Mouse (Mus musculus): ENCODE results near the gene G0s2. TPM values are rescaled to one million over a fixed set of nuclear protein-coding genes. Genes with fewer than 3 reads are reported as not detected.
"Not testable (repeated sequence)": the region's sequence is repeated elsewhere in the genome, so short reads cannot be mapped to it uniquely, and the experiment has no call there.

The G0s2 gene
- total RNA-seq, 2 experiments from 2014 or later = 43.4 to 57.3 TPM

DNA sequence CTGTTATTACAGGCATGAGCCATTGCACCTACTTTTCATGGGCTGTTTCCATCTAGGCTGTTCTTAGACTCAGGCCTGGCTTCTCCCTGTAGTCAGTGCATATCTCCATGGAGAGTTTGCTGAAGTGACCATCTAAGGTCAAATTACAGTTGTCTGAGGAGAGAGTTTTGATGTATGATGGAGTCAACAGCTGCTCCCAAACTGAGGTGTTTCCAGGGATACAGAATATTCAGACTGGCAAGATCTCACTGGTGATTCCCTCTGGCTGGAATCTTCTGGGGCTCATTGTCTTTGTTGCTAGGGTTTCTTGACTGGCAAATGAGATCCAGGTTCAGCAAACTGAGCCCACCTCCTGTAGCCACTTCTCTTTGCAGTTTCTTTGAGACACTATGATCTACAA, 17.7 kb upstream of the G0s2 start:
- DNase-seq = no peak
- intact Hi-C loops (cut with DNase I) = no loop called here

DNA sequence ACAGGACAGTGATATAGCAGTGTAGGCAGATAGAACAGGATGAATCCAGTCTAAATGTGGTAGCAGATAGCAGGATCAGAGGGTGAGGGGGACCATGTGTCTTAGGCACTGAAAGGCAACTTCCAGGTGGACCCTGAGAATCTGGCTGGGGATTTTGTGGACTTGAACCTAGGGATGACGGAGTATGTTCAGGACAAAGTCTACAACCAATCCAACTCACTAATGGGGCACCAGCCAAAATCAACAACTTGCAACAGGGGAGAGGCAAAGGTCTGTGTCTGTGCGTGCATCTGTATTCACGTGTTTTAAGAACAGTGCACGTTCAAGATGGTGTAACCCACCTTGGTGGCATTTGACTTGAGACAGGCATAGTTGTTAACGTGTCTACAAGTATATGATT, 16.9 kb upstream of the G0s2 start:
- intact Hi-C loops (cut with DNase I) = no loop called here
- no peak for DNase-seq

DNA sequence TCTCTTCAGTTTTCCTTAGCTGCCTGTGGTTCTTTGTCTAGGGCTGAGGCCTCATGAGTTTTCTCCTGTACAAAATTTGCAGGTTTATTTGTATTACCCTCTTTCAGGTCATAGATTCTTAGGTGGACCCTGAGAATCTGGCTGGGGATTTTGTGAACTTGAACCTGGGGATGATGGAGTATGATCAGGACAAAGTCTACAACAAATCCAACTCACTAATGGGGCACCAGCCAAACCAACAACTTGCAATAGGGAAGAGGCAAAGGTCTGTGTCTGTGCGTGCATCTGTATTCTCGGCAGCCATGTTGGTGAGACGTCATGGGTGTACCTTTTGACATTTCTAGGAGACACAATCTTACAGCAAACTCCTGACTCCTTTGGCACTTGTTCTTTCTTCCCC, 16.1 kb upstream of the G0s2 start:
- no peak for DNase-seq
- intact Hi-C loops (cut with DNase I) = no loop called here

DNA sequence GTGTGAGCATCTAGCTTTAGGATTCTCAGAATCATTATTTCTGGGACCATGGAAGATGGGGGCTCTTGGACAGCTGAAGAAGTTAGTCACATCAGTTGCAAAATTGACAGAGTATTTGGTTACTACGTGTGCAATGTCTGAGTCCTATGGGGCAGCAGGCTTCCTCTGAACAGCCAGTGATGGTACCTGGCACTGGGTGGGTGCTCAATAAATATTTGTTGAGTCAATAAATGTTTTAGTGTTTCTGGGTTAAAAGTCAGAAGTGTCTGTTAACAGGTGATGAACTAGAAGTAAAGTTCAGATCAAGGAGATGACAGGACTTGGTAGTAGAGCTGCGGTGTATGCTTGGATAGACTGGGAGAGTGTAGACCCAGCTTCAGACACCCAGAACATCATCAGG, 14.6 kb upstream of the G0s2 start:
- DNase-seq = no peak
- intact Hi-C loops (cut with DNase I) = no loop called here

DNA sequence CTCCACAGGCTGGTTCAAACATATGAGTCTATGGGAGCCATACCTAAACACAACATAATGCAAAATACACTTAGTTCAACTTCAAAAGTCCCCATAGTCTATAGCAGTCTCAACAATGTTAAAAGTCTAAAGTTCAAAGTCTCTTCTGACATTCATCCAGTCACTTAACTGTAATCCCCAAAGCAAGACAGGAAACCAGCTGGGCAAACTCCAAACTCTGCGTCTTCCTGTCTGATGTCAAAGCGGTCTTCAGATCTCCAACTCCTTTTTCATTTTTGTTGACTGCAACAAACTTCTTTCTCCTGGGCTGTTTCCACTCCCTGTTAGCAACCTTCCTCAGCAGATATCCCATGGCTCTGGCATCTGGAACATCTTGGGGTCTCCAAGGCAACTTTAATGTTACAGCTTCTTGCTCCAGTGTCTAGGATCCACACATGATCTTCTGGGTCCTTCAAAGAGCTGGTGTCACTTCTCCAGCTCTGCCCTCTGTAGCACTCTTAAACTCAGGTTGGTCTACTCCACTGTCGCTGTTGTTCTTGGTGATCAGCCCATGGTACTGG, 12.8 kb upstream of the G0s2 start:
- intact Hi-C loops (cut with DNase I); DNase-seq: not testable (repeated sequence)

DNA sequence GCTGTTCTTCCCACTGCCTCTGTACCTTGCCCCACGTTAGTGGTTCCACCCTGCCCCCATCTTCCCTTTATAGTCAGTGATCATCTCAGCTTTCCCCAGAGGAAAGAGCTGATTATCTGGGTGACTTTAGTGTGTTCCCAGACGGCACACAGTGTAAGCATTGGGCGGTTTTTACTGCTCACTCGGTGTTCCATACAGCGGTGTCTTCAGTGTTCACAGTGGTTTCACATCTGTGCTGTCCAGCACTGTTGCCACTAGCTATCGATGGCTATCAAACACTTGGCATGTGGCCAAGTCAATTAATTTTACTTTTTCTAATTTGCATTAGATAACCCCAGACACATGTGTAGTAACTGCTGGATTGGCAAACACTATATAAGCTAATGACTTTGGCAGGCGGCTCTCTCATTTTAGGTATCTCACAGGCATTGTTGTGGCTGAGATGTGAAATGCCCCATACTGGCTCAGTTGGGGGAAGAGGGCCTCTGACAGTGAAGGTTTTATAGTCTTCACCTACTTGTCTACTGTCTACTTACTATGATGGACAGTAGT, 11.3 kb upstream of the G0s2 start:
- DNase-seq = no peak
- intact Hi-C loops (cut with DNase I) = no loop called here

DNA sequence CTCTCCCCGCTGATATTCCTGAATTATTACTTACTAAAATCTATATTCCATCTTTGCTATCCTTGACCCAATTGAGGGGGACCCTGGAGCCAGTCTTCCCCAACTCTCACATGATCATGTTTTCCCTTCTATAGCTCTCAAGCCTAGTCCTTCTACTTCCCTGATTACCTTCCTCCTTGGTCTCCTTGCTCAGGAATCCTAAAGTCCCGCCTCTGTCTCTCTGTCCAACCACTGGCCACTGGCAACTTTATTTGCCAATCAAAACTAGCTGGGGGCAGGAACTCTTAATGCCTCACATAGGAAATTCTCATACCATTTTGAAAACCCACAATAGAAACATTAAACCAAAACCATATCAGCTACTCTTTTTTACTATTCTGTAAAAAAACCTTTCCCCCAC, 8.3 kb upstream of the G0s2 start:
- intact Hi-C loops (cut with DNase I) = no loop called here
- DNase-seq = no peak

DNA sequence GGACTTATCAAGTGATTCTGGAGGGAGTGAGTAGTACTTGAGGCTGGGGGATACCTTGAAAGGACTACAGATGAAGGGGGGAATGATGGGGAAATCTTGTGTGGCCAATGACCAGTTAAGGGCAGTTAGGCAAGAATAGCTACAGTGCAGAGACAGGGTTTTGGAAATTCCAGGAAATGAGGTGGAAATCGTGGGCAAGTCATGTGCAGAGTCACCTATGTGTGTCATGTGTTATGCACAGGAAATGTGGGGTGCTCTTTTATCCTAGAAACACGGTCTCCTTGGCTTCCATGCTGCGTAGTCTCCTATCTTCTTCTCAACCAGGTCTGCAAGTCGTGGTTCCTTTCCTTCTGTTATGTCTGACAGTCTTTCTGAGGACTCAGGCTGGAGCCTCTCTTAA, 6.5 kb upstream of the G0s2 start:
- DNase-seq = no peak
- intact Hi-C loops (cut with DNase I) = no loop called here

DNA sequence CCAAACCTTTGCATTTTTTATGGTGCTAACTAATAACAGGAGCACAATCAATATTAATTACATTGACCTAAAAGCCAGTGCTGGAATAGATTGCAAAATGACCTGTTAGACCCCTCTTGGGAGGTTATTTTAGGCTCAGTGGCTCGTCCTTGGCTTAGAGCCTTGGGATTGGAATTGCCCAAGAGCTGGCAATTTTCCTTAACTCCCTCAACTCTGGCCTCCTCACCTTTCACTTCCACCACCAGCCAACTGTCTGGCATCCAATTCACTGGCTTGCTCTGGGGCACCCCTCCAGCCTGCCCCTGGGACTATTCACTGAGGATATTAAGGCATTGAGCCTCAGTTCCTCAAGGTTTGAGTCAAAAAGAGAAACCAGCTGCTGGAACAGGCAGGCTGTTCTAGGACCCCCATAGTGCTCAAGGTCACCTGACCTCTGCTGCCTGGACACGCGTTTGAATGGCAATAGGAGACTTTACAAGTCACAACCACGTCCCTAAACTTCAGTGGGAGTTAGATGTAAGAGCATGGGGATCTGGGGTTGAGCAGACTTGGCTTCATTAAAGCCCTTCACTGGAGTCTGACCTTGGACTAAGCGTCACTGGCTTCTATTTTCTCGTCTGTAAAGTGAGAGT, 5.5 kb upstream of the G0s2 start:
- peak in 1 of 2 experiments; percentile 23 for DNase-seq
- intact Hi-C loops (cut with DNase I) = no loop called here

DNA sequence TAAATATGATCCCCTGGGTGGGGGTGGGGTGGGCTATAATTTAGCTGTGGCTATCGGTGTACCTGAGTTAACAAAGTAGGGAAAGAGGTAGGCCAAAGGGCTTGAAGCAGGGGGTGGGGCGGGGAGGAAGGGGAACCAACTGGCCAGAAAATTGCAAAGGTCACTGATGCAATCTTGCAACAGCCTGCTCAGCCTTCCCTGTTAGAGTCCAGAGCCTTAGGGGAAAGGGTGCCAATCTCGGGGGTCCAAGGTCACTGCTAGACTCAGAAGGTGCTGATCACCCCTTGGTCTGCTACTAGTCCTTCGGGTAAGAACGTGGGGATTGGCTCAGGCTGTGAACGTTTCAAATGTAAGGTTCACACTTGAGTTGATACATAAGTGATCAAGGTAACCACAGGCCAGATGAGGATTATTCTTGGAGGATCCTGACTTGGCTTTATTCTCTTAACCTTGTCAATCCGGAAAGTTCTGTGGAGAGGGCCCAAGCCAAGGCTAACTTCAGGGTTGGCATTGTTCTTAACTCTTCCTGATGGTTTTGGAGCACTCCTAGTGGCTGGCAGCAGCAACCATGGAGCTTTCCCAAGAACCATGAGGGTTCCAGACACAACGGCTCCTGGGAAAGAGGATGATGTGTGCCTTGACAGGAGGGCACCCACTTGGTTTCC, 1.5 kb upstream of the G0s2 start:
- intact Hi-C loops (cut with DNase I) = no loop called here
- DNase-seq = no peak

DNA sequence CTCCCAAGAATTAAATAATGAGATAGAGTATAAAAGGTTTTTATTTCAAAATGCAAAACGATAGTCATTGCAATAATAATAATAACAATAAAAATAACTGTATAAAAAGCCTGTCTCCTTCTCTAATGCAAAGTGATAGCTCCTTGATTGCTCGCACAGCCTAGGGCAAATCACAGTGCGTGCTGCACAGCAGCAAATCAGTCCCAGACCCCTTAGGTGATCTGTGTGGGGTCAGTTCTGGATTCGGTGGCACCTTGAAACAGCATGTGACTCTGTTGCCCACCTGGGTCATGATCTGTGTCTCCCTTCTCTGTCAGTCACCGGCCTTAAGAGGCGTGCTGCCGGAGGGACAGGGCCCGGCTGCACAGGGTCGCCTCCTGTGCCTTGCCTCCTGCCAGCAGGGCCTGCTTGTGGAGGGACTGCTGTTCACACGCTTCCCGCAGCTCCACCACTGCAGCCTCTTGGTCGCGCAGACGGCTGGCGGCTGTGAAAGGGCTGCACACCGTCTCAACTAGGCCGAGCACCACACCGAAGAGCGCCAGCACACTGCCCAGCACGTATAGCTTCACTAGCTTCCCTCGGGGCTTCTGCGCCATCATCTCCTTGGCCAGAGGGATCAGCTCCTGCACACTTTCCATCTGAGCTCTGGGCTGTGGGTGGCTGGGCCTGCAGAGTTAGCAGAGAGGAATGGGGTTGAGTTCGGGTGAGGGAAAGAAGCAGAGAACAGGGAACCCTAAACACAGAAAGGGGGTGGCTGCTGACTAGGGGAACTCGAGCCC, 691 bp downstream of the G0s2 start:
- intact Hi-C loops (cut with DNase I) = loop anchor here (2.0 kb wide), 1 partner anchor 44 kb away; no protein-coding TSS in a partner anchor

DNA sequence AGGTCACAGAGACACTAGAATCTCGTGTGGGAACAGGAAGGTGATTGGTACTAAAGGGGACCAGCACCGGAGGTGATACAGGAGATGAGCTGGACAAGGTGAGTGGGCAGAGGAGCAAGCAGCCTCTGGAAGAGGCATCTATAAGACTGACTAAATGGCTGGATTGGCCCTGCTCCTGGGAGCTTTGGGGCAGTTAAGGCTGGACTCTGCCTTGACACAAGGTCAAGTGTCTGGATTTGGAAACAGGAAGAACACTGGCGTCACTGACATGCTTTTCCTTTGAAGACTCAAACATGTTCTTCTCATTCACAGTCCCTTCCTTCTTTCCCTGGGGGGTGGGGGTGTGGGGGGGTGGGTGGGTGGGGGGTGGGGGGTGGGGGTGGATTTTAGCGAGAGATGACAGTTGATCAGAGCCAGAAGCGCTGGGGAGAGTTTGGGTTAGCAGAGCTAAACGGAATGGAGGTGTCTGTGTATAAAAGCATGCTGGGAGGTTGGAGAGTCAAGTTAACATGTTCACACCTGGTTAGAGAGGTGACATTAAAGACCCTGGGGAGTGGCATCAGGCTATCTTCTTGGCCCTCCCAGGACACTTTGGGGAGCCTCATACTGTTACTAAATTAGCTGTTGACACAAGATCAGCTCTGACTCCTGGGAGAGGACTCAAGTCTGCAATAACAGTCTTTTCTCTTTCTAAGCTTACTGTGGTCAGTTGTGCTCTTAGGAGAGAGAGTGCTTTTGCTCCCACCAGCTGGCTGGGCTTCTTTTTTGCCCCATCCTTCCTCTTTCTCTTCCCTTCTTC, 1.9 kb downstream of the G0s2 start:
- intact Hi-C loops (cut with DNase I) = no loop called here
- no peak for DNase-seq

More for the DNA sequence above, 691 bp downstream of the G0s2 start:
- DNase-seq = peak; percentile 49

DNA sequence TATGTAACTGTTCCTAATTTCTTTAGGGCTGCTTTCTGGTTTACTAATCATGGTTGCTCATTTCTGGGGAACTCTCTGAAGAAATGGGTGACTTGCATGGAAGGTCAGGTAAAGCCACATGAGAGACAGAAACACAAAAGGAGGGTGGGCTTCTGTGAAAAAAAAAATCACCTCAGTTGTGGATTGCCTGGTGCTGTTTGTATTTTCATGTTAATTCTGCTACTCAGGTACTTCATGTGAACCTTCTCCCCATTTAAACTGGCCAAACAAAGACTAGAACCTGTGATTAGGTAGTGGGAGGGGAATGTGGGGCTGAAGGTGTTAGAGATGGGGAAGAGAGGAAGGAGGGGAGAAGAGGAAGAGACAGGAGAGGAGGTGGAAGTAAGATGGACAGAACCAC, 7.3 kb downstream of the G0s2 start:
- no peak for DNase-seq
- intact Hi-C loops (cut with DNase I) = loop anchor here (2.0 kb wide), 1 partner anchor 55 kb away; no protein-coding TSS in a partner anchor

DNA sequence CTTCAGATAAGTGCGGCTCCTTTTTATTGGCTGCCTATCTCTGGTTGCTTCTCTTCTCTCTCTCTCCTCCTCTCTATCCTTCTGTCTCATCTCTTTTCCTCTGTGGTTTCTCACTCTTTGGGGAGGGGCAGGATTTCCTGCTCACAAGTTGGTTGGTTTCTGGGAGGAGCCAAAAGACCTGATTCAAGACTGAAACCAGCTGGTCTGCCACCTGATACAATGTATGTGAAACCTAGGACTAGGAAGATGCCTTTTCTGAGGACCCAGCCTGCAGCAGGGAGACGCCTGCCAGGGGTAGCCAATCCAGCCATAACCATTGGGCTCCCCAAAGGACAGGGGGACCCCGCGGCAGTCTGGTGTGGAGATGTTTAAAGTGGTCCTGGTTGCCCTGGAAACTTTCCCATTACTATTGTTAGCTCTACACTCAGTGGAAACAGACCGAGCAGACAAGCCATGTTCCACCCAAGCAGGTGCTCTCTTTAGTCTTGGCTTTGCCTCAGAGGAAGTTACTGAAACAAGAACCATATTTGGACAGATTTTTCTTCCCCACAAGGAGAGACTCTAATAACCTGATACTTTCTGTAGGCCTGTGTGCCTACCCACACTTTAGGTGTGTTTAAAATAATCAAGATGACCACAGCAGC, 8.9 kb downstream of the G0s2 start, which contains the start of gene Hsd11b1:
Hsd11b1 (minus strand) TSS at position 121 of the 644 bp plus-strand sequence.
- DNase-seq = no peak
- intact Hi-C loops (cut with DNase I) = loop anchor here (2.0 kb wide), 1 partner anchor 57 kb away; no protein-coding TSS in a partner anchor

DNA sequence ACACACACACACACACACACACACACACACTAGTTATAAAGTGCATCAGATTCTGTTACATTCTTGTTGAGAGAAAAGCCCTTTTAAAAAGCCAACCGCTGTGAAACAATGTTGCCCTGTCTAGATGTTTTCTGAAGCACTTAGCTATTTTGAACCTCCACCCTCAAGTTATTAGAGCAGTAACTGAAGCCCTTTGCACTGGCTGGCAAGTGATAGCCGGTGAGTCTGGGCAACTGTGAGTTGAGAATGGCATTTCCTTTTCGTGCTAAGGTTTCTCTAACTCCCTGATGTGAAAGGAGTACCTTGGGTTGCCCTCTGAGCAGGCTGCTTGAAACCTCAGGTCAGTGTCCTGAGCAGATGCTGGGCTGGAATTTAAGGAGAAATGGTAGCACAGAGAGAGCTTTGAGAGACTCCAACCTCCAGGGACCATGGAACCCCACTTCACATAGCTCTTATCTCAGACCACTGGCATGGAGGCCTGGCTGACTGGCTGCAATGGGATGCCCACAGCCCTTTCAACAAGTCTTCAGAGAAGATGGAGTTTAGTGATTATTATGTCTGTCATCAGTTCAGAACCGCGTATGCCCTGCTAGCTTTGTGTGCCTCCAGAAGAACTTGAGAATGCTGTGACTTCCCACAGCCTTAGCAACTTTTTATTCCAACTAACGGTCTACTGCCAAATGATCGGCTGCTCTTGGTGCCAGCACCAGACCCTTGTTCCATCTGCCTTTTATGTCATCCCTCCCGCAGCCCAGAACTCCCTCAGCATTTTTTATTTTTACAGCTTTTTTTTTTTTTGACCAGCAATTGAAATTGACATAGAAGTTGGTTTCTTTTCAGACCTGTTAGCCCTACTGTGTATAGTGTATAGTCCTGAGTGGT, 9.8 kb downstream of the G0s2 start:
- no peak for DNase-seq
- intact Hi-C loops (cut with DNase I) = no loop called here

DNA sequence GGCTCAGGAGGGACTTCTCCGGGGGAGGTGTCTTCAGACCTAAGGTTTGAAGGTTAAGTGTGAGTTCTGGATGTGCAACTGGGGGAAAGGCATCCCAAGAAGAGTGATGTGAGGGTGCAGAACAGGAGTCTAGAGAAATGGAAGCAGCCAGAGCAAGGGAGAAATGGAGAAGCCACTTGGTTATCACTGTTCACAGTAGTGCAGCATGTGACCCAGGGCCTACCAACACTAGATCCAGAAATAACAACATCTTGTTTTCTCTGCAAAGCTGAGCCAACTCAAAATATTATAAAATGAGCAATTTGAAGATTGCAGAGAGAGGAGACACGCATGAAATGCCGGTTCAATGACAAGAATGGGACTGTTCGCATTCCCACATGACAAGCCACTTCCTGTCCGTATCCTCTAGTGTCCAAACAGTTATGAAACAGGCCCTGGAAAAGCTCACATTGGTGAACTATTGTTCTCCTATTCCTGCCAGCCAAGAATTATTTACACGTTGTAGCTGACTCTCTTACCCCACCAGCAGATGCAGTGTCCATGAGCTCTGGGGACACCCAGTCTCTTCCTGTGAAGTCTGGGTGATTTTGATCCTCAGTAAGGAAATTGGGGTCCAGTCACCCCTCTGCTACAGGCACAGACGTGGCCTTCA, 11.0 kb downstream of the G0s2 start:
- peak in 1 of 2 experiments; percentile 42 for DNase-seq
- intact Hi-C loops (cut with DNase I) = no loop called here

DNA sequence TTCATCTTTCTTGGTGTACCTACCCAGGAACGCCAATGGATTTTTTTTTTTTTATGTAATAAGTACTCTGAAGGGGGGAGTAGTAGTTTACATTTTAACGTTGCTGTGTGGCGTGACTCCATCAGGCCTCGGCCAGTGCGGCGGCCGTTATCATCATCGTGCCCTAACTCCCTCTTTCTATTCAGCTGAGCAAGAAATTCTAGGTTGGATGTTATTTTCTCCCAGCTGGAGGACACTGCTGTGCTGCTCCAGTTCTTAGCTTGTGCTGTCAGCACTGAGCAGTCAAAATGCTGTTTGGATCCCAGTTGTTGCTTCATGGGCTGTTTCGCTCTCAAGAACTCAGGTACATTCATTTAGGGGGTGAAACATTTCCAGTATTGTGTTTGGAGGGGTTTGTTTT, 13.5 kb downstream of the G0s2 start:
- no peak for DNase-seq
- intact Hi-C loops (cut with DNase I) = no loop called here

DNA sequence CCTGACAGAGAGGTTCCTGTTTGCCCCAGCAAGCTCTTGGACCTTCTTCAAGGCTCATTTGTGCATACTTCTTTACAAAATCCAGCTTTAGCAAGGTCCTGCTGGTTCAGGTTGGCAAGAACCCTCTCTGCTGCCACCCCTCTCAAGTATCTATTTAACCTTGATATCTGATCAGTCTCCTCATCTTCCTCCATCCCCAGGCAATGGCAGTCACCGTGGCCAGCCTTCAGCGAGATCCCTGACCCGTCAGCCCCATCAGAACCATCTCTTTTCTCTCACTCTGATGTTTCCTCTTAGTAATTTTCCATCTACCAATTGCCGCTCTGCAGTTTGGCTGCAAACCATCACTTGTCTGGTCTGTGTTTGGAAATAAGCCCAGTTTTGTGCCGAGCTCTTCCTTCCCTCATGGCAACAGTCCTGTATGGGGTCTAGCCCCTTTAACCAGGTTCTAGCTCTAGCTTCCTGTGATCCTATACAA, 16.4 kb downstream of the G0s2 start:
- intact Hi-C loops (cut with DNase I) = no loop called here
- no peak for DNase-seq

All from heart, postnatal 14 days (tissue).